Mouse (Mus musculus) kidney, postnatal 0 days (tissue): ENCODE results near the gene Braf. TPM values are rescaled to one million over a fixed set of nuclear protein-coding genes. Genes with fewer than 3 reads are reported as not detected.
A peak's percentile ranks its signal among the peaks of the same experiment; 100 is the strongest.
"Not testable (repeated sequence)": the region's sequence is repeated elsewhere in the genome, so short reads cannot be mapped to it uniquely, and the experiment has no call there.

ENCODE experiments used
- ATAC-seq: fragments of 200-750 bp; cut with Nextera tagmentation; replicated peaks from 2 replicates; pipeline ENCODE4 v1.8.0; 2017; ENCODE audit warnings: low read depth, moderate number of reproducible peaks, moderate TSS enrichment, moderate library complexity; ENCODE audit not compliant: low FRiP score
- DNase-seq: peaks from one replicate; pipeline ENCODE4 v3.0.0-alpha.2; 2016; ENCODE audit warnings: low spot score
- H3K27ac ChIP-seq: fragments of 300-500 bp; sonication (generic); 2 replicates; pipeline ENCODE4 v1.5.1; 2014; ENCODE audit warnings: mild to moderate bottlenecking
- H3K27me3 ChIP-seq: fragments of 300-500 bp; sonication (generic); 2 replicates; pipeline ENCODE4 v1.6.1; 2014; ENCODE audit warnings: low read length, mixed read lengths; ENCODE audit not compliant: insufficient read depth
- H3K36me3 ChIP-seq: fragments of 300-500 bp; sonication (generic); 2 replicates; pipeline ENCODE4 v1.6.1; 2014; ENCODE audit warnings: low read length, mixed read lengths; ENCODE audit not compliant: insufficient read depth
- H3K4me1 ChIP-seq: fragments of 300-500 bp; sonication (generic); replicated peaks from 2 replicates; pipeline ENCODE4 v1.6.1; 2014; ENCODE audit warnings: antibody characterized with exemption, low read length, mixed read lengths; ENCODE audit not compliant: insufficient read depth
- H3K4me2 ChIP-seq: fragments of 300-500 bp; sonication (generic); 2 replicates; pipeline ENCODE4 v1.6.1; 2014; ENCODE audit warnings: mild to moderate bottlenecking, low read length, moderate library complexity, mixed read lengths
- H3K4me3 ChIP-seq: fragments of 300-500 bp; sonication (generic); replicated peaks from 2 replicates; pipeline ENCODE4 v1.5.1; 2014; ENCODE audit warnings: low read depth, low read length
- H3K9ac ChIP-seq: fragments of 300-500 bp; sonication (generic); 2 replicates; pipeline ENCODE4 v1.6.1; 2014; ENCODE audit warnings: low read depth, low read length
- H3K9me3 ChIP-seq: fragments of 300-500 bp; sonication (generic); replicated peaks from 2 replicates; pipeline ENCODE4 v1.6.1; 2016; ENCODE audit warnings: low read length, inconsistent platforms, mixed read lengths
- CTCF ChIP-seq: IDR thresholded peaks from 2 replicates; pipeline ENCODE4 v1.5.1; 2016; ENCODE audit warnings: antibody characterized with exemption, low read depth, mild to moderate bottlenecking, moderate library complexity
- WGBS: fragments of 180-500 bp; shearing (Covaris S2); extraction: QIAGEN DNeasy Blood & Tissue Kit; methylation state at CpG from one replicate; pipeline ENCODE4 v1.1.7; 2014; 5-methylcytosine and 5-hydroxymethylcytosine counted together
- polyA plus RNA-seq: library from polyadenylated mRNA; unstranded; fragments of >200 nt; fragmentation: Nextera tagmentation; extraction: Ambion mirVana; gene quantifications from 2 replicates; pipeline ENCODE4 v1.2.1, GENCODE M21; 2015

The Braf gene
- polyA plus RNA-seq, 1 experiment from 2014 or later: 7.6 TPM

DNA sequence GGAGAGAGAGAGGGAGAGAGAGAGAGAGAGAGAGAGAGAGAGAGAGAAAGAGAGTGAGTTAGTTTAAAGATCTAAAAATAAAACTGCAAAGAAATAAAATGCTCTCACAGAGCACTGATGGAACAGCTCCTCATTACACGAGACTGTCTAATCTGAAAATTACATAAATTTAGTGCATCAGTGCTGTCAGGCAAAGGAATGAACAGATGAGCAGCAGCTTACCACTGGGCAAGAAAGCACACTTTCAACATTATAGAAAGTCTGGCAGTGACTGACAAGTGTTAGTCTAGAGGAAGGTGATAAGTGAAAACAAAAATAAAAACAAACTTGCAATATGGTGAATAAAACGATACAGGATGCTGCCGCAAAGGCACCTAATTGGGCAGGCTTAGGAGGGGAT lies 11.9 kb downstream of the Braf start:
- no peak overlapping the region for H3K9ac ChIP-seq
- DNase-seq (no peak), ATAC-seq (no peak)
- no peaks in the 10 kb centered on the region for H3K9me3 ChIP-seq
- TF ChIP-seq CTCF: no peak
- H3K27me3 ChIP-seq: no peaks in the 10 kb centered on the region
- WGBS: 64% methylated on average over 3 of the region's 3 CpGs
- no peaks in the 10 kb centered on the region for H3K4me1 ChIP-seq
- no peaks in the 10 kb centered on the region for H3K36me3 ChIP-seq
- H3K4me3 ChIP-seq: no peak overlapping the region
- H3K27ac ChIP-seq: no peak overlapping the region
- no peak overlapping the region for H3K4me2 ChIP-seq

DNA sequence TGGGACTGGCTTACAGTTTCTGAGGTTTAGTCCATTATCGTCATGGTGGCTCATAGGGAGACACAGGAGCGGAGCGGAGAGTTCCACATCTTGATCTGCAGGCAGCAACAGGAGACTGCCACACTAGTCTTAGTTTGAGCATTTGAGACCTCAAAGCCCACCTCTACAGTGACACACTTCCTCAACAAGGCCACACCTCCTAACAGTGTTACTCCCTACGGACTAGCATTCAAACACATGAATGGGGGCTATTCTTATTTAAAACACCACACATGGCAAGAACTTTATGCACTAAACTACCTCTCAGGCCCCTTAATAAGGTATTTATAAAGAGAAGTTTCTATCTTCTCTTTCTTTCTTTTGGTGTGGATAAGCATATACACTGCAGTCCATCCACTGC lies 19.6 kb downstream of the Braf start:
- no peak for TF ChIP-seq CTCF
- DNase-seq (no peak), ATAC-seq (no peak)
- no peaks in the 10 kb centered on the region for H3K27me3 ChIP-seq
- 96% methylated on average over 4 of the region's 4 CpGs for WGBS
- no peak overlapping the region for H3K27ac ChIP-seq
- H3K4me1 ChIP-seq: no peaks in the 10 kb centered on the region
- no peak overlapping the region for H3K4me2 ChIP-seq
- H3K36me3 ChIP-seq: no peaks in the 10 kb centered on the region
- H3K9me3 ChIP-seq: no peaks in the 10 kb centered on the region
- H3K9ac ChIP-seq: no peak overlapping the region
- no peak overlapping the region for H3K4me3 ChIP-seq

DNA sequence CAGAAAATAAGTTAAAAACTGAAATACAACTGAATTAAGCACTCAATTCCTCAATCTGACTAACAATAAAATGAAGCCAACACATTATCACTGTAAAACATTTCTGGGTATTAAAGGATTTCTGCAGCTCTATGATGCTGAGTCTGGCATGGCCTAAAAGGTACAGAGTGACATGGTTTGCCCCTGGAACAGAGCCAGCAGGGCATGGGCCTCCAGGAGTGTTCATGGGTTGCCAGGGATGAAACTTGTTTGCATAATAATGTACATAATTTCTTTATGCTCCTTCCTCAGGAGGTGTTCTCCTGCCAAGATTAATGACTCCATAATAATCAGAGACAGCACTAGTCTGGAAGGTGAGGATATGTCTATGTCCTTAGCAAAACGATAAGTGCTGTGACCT lies 32.1 kb downstream of the Braf start:
- no peaks in the 10 kb centered on the region for H3K4me1 ChIP-seq
- DNase-seq: no peak
- WGBS: 89% methylated on average over 1 of the region's 1 CpGs
- no peak overlapping the region for H3K9ac ChIP-seq
- no peak overlapping the region for H3K27ac ChIP-seq
- no peak overlapping the region for H3K4me2 ChIP-seq
- ATAC-seq: no peak
- TF ChIP-seq CTCF: no peak
- H3K27me3 ChIP-seq: no peaks in the 10 kb centered on the region
- no peaks in the 10 kb centered on the region for H3K9me3 ChIP-seq
- no peak overlapping the region for H3K4me3 ChIP-seq
- H3K36me3 ChIP-seq: no peaks in the 10 kb centered on the region

DNA sequence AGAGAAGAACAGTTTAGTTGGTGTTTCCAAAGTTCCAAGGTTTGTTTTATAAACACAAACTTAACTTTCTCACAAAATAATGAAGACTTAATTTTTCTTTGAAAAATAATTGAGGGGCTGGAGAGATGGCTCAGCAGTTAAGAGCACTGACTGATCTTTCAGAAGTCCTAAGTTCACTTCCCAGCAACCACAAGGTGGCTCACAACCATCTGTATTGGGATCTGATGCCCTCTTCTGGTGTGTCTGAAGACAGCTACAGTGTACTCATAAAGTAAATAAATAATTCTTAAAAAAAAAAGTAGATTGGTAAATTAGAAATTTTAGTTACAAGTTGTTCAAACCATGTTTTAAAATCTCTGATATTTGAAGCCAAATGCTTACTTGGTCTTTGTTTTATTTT lies 38.4 kb downstream of the Braf start:
- TF ChIP-seq CTCF: peak; percentile 25; the same call in 1 of the 2 replicates
- H3K27ac ChIP-seq, H3K36me3 ChIP-seq: not testable (repeated sequence)

DNA sequence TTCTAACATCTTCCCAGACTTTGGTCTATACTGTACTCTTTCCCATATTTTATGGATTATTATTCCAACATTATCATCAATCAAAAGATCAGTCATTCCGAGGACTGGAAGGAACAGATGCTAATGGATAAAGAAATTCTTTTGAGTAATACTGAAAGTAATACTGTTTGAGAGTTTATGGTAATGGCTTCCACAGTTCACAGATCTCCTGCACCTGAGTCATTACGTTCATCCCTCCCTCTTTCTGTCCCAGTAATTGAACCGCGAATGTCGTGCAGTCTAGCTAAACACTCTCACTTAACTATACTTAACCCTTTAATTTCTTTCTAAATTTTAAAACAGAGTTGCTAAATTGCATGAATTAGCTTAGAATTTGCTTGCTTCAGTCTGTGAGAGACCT lies 43.5 kb downstream of the Braf start:
- Histone ChIP-seq H3K9me3 (no peaks in the 10 kb centered on the region), H3K27me3 (no peaks in the 10 kb centered on the region), H3K9ac (no peak overlapping the region), H3K4me2 (no peak overlapping the region), H3K4me3 (no peak overlapping the region), H3K36me3 (peaks cover 4% of the 10 kb centered on the region), H3K27ac (no peak overlapping the region), H3K4me1 (no peaks in the 10 kb centered on the region)
- ATAC-seq (no peak), DNase-seq (no peak)
- no peak for TF ChIP-seq CTCF
- WGBS: 32% methylated on average over 5 of the region's 5 CpGs

More for the DNA sequence above, 38.4 kb downstream of the Braf start:
- H3K9ac ChIP-seq, ATAC-seq, H3K27me3 ChIP-seq, H3K9me3 ChIP-seq, H3K4me1 ChIP-seq, H3K4me2 ChIP-seq, DNase-seq, H3K4me3 ChIP-seq: not testable (repeated sequence)

DNA sequence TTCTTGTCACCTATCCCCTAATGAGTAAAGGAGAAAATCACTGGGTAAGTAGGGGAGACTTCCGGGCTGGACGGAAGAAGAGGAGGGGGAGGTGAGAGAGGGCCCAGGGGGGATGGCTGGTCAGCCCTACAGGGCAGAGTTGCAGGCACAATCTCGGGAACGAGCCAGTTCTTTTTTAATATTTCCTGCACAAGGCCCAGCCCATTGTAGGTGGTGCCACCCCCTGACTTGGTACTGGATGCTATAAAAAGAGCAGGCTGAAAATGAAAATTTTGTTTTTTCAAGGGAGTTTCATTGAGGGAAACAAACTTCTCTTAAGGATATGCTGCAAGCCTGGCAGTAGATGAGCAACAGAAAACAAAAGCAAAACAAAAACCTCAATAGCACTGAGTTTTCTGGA lies 44.7 kb downstream of the Braf start:
- WGBS: 17% methylated on average over 4 of the region's 4 CpGs
- no peaks in the 10 kb centered on the region for H3K9me3 ChIP-seq
- DNase-seq (no peak), ATAC-seq (no peak)
- no peak overlapping the region for H3K4me2 ChIP-seq
- H3K4me1 ChIP-seq: no peaks in the 10 kb centered on the region
- TF ChIP-seq CTCF: no peak
- peaks cover 6% of the 10 kb centered on the region for H3K36me3 ChIP-seq
- no peak overlapping the region for H3K27ac ChIP-seq
- no peak overlapping the region for H3K4me3 ChIP-seq
- no peak overlapping the region for H3K9ac ChIP-seq
- no peaks in the 10 kb centered on the region for H3K27me3 ChIP-seq

DNA sequence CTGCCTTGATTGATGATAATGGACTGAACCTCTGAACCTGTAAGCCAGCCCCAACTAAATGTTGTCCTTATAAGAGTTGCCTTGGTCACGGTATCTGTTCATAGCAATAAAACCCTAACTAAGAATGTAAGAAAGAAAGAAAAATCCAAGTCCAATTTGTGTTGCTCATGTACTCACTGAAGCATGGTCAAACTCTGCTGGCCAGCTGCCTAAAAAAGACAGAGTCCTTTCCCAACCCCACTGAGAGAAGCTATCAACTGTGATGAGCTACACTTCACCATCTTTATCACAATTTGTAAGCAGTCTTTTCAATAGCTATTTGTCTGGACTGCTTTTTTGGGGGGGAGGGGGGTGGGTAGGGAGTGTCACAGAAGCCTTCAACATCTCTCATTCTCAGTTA lies 47.0 kb downstream of the Braf start:
- H3K4me1 ChIP-seq: no peaks in the 10 kb centered on the region
- ATAC-seq (no peak), DNase-seq (no peak)
- no peak overlapping the region for H3K4me2 ChIP-seq
- 89% methylated on average over 1 of the region's 1 CpGs for WGBS
- H3K36me3 ChIP-seq: peaks cover 13% of the 10 kb centered on the region
- H3K9ac ChIP-seq: no peak overlapping the region
- H3K9me3 ChIP-seq: no peaks in the 10 kb centered on the region
- no peak for TF ChIP-seq CTCF
- H3K27ac ChIP-seq: no peak overlapping the region
- H3K27me3 ChIP-seq: no peaks in the 10 kb centered on the region
- H3K4me3 ChIP-seq: no peak overlapping the region
